19 mouse cellular contexts compared by ENCODE assay signal in genomic region chr2:129824254-129824653, GRCm38 (mm10). TPM values are rescaled to one million over a fixed set of nuclear protein-coding genes. Genes with fewer than 3 reads are reported as not detected.
DNase-seq lines count a peak whose midpoint lies in the region.
"Had no signal": no experiment of that assay in that cellular context is flagged by ENCODE, and none has a peak within 500 bp of the region (broad histone marks: within the 10 kb centered on the region; RNA-seq: fewer than 3 reads in every experiment).

No protein-coding gene starts in this region.

- peak overlapping the region; percentile 16; the same call in 1 of the 2 replicates for H3K27ac ChIP-seq in heart, embryonic 10.5 days
- H3K27ac ChIP-seq: embryonic facial prominence, embryonic 10.5 days; forebrain, embryonic 13.5 days; heart, embryonic 15.5 days; hindbrain, embryonic 10.5 days; hindbrain, embryonic 14.5 days; intestine, embryonic 15.5 days had no signal

- no peak overlapping the region for H3K4me3 ChIP-seq in heart, embryonic 10.5 days
- H3K4me3 ChIP-seq: embryonic facial prominence, embryonic 10.5 days; forebrain, embryonic 13.5 days; heart, embryonic 15.5 days; hindbrain, embryonic 10.5 days; intestine, embryonic 15.5 days had no signal

- WGBS in heart, embryonic 10.5 days: 92% methylated on average over 6 of the region's 6 CpGs

- H3K36me3 ChIP-seq in heart, embryonic 10.5 days: peaks cover 50% of the 10 kb centered on the region

- peak; percentile 48 for DNase-seq in cerebellum, adult 9-11 months
- DNase-seq in cerebellum, postnatal 10 days: no peak
- DNase-seq in heart, embryonic 10.5 days (ENCODE audit: low spot score): no peak
- DNase-seq in heart, postnatal 25 days (ENCODE audit: low spot score): no peak
- peak; percentile 13 for DNase-seq in kidney, postnatal 10 days
- no peak for DNase-seq in kidney, adult 18-20 months
- DNase-seq in kidney, postnatal 36 days: peak; percentile 47 to 48
- no peak for DNase-seq in gastrocnemius, postnatal 36 days
- DNase-seq: adrenal gland, adult 2 months; adrenal gland, postnatal 25 days; forebrain, postnatal 0 days; gastrocnemius, postnatal 14 days; heart, postnatal 14 days had no signal

- peaks cover 22% of the 10 kb centered on the region for H3K4me1 ChIP-seq in heart, embryonic 10.5 days
- H3K4me1 ChIP-seq: embryonic facial prominence, embryonic 10.5 days; forebrain, embryonic 13.5 days; hindbrain, embryonic 10.5 days; intestine, embryonic 15.5 days had no signal

- intact Hi-C loops in heart, postnatal 25 days (cut with DNase I): no loop called here
- intact Hi-C loops in gastrocnemius, postnatal 36 days (cut with DNase I): no loop called here

- no peaks in the 10 kb centered on the region for H3K9me3 ChIP-seq in heart, embryonic 10.5 days
- H3K9me3 ChIP-seq: embryonic facial prominence, embryonic 10.5 days; forebrain, embryonic 13.5 days; heart, embryonic 15.5 days; hindbrain, embryonic 10.5 days; intestine, embryonic 15.5 days had no signal

- H3K27me3 ChIP-seq in heart, embryonic 10.5 days (ENCODE audit: insufficient read depth, poor library complexity, severe bottlenecking): no peaks in the 10 kb centered on the region
- H3K27me3 ChIP-seq: forebrain, embryonic 13.5 days; heart, embryonic 15.5 days; intestine, embryonic 15.5 days had no signal

RNA-seq across cellular contexts. Expression of gene Stk35, which starts 23.9 kb away (rescaled TPM):
- polyA plus RNA-seq in heart, embryonic 10.5 days (2016; fragmentation: Nextera tagmentation; extraction: Ambion mirVana): 9.9 and 16.5 TPM in 2 replicates
- 10 to 100 TPM; 11.9 to 19.5 TPM for total RNA-seq in heart, postnatal 25 days (2021)
- total RNA-seq in gastrocnemius, postnatal 36 days (2021): 1 to 10 TPM; 6.8 to 7.4 TPM

Comparison
In these comparisons a context has a peak if more than half of its experiments do, and no peak if none do; other contexts are left out.
1. DNase-seq: peak in cerebellum, adult 9-11 months (single experiment), kidney, postnatal 10 days (single experiment) and kidney, postnatal 36 days (2 of 2); none in cerebellum, postnatal 10 days (0 of 2), heart, embryonic 10.5 days (single experiment), heart, postnatal 25 days (single experiment), kidney, adult 18-20 months (single experiment) and gastrocnemius, postnatal 36 days (0 of 2).